In the genomic region with DNA sequence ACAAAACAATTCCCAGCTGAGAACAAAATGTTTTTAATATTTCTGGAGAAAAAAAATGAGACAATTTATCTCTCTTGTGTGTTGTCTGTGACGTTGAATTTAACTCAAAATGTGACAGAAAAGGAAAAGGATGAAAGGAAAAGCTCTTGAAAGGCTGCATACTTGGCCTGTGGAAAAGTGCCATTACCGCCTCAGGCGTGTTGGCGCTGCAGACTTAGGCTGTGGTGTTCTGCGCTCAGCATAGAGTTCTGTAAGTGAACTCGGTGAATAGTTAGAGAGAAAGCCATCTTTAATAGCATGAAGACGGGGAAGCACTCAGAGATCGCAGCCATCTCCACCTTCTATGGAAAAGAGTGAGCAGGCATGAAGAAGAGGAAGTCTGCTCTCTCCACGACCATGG, we compare ENCODE assay signal across 25 mouse cellular contexts.
"Had no signal": no experiment of that assay in that cellular context is flagged by ENCODE, and none has a peak within 500 bp of the region (broad histone marks: within the 10 kb centered on the region; RNA-seq: fewer than 3 reads in every experiment).

No protein-coding gene starts in this region.

- H3K4me3 ChIP-seq: embryonic facial prominence, embryonic 10.5 days; embryonic facial prominence, embryonic 12.5 days; embryonic facial prominence, embryonic 13.5 days; embryonic facial prominence, embryonic 15.5 days; erythroblast, embryonic 14.5 days; forebrain, embryonic 10.5 days; forebrain, embryonic 12.5 days; forebrain, embryonic 13.5 days; forebrain, embryonic 15.5 days; gastrocnemius, adult 2 months; heart, adult 2 months had no signal

- H3K27ac ChIP-seq: embryonic facial prominence, embryonic 10.5 days; embryonic facial prominence, embryonic 12.5 days; embryonic facial prominence, embryonic 13.5 days; embryonic facial prominence, embryonic 15.5 days; forebrain, embryonic 10.5 days; forebrain, embryonic 12.5 days; forebrain, embryonic 13.5 days; forebrain, embryonic 15.5 days; gastrocnemius, adult 2 months; heart, adult 2 months had no signal

- ATAC-seq: forebrain, embryonic 13.5 days; forebrain, embryonic 14.5 days; forebrain, embryonic 15.5 days; forebrain, embryonic 16.5 days; forebrain, postnatal 0 days had no signal

- H3K27me3 ChIP-seq: embryonic facial prominence, embryonic 12.5 days; embryonic facial prominence, embryonic 13.5 days; embryonic facial prominence, embryonic 15.5 days; forebrain, embryonic 12.5 days; forebrain, embryonic 13.5 days; forebrain, embryonic 15.5 days had no signal

- H3K4me1 ChIP-seq: embryonic facial prominence, embryonic 15.5 days; forebrain, embryonic 13.5 days; forebrain, embryonic 15.5 days had no signal

- H3K9ac ChIP-seq: embryonic facial prominence, embryonic 12.5 days; embryonic facial prominence, embryonic 13.5 days; embryonic facial prominence, embryonic 15.5 days; forebrain, embryonic 12.5 days; forebrain, embryonic 13.5 days; forebrain, embryonic 15.5 days; forebrain, postnatal 0 days had no signal

- DNase-seq: cerebellum, adult 9-11 months; cerebellum, postnatal 14 days; cerebellum, postnatal 25 days; cerebellum, postnatal 36 days; embryo, embryonic 11 days; forebrain, postnatal 0 days; gastrocnemius, adult 2 months; gastrocnemius, postnatal 10 days; gastrocnemius, postnatal 14 days; gastrocnemius, postnatal 25 days; gastrocnemius, postnatal 36 days; heart, adult 11 months; heart, adult 18-20 months; heart, adult 2 months had no signal

- H3K36me3 ChIP-seq: embryonic facial prominence, embryonic 10.5 days; embryonic facial prominence, embryonic 12.5 days; embryonic facial prominence, embryonic 13.5 days; embryonic facial prominence, embryonic 15.5 days; forebrain, embryonic 10.5 days; forebrain, embryonic 12.5 days; forebrain, embryonic 15.5 days had no signal

- H3K4me2 ChIP-seq: embryonic facial prominence, embryonic 12.5 days; embryonic facial prominence, embryonic 13.5 days; embryonic facial prominence, embryonic 15.5 days; forebrain, embryonic 12.5 days; forebrain, embryonic 13.5 days; forebrain, embryonic 15.5 days had no signal

- H3K9me3 ChIP-seq: embryonic facial prominence, embryonic 10.5 days; embryonic facial prominence, embryonic 12.5 days; embryonic facial prominence, embryonic 13.5 days; embryonic facial prominence, embryonic 15.5 days; forebrain, embryonic 10.5 days; forebrain, embryonic 12.5 days; forebrain, embryonic 13.5 days; forebrain, embryonic 15.5 days had no signal
